Mouse (Mus musculus) MEL (cell line): ENCODE measurements around the gene Tnk2. TPM values are rescaled to one million over a fixed set of nuclear protein-coding genes. Genes with fewer than 3 reads are reported as not detected.

Source experiments
- DNase-seq: peaks from one replicate; pipeline ENCODE4 v3.0.0; 2011; ENCODE audit warnings: low read depth, low spot score
- H3K27ac ChIP-seq: 2 replicates; pipeline ENCODE4 v1.5.1; 2012; ENCODE audit warnings: low read depth, mild to moderate bottlenecking, control low read depth, low read length, moderate library complexity; ENCODE audit not compliant: control insufficient read depth
- H3K27me3 ChIP-seq, 2 experiments: fragments of 150-350 bp in 1 of 2; sonication (generic) in 1 of 2; 2 replicates each; pipeline ENCODE4 v1.6.1; 2012; ENCODE audit warnings: low read length in 2 of 2, mild to moderate bottlenecking in 2 of 2, improper control_type of control experiment in 1 of 2, moderate library complexity in 1 of 2; ENCODE audit not compliant: insufficient read depth in 2 of 2, control insufficient read depth in 1 of 2
- H3K36me3 ChIP-seq, 2 experiments: 2 replicates each; pipeline ENCODE4 v1.6.1; 2012 to 2014; ENCODE audit warnings: low read length in 2 of 2, improper control_type of control experiment in 1 of 2, inconsistent platforms in 1 of 2, mild to moderate bottlenecking in 1 of 2; ENCODE audit not compliant: insufficient read depth in 2 of 2, control insufficient read depth in 1 of 2
- H3K4me1 ChIP-seq, 2 experiments: fragments of 150-350 bp in 1 of 2; sonication (generic) in 1 of 2; 2 replicates each; pipeline ENCODE4 v1.6.1; 2012; ENCODE audit warnings: low read length in 2 of 2, improper control_type of control experiment in 1 of 2, mild to moderate bottlenecking in 1 of 2; ENCODE audit not compliant: insufficient read depth in 2 of 2, control insufficient read depth in 1 of 2
- H3K4me3 ChIP-seq, 2 experiments: fragments of 150-350 bp in 1 of 2; sonication (generic) in 1 of 2; 2 replicates each; pipeline ENCODE4 v1.5.1; 2012; ENCODE audit warnings: low read depth in 2 of 2, low read length in 2 of 2, mild to moderate bottlenecking in 2 of 2, moderate library complexity in 2 of 2, control low read depth in 1 of 2, improper control_type of control experiment in 1 of 2; ENCODE audit not compliant: control insufficient read depth in 1 of 2, insufficient read depth in 1 of 2
- H3K79me2 ChIP-seq: 2 replicates; pipeline ENCODE4 v1.6.1; 2012; ENCODE audit warnings: mild to moderate bottlenecking, low read length, moderate library complexity; ENCODE audit not compliant: control insufficient read depth, poor library complexity, insufficient read depth
- H3K9ac ChIP-seq: 2 replicates; pipeline ENCODE4 v1.6.1; 2012; ENCODE audit warnings: low read depth, mild to moderate bottlenecking, control low read depth, low read length, moderate library complexity; ENCODE audit not compliant: control insufficient read depth, poor library complexity, severe bottlenecking
- H3K9me3 ChIP-seq: fragments of 150-350 bp; sonication (generic); replicated peaks from 2 replicates; pipeline ENCODE4 v1.6.1; 2012; ENCODE audit warnings: mild to moderate bottlenecking, low read length, improper control_type of control experiment, moderate library complexity; ENCODE audit not compliant: insufficient read depth
- BHLHE40 ChIP-seq: IDR thresholded peaks from 2 replicates; pipeline ENCODE4 v1.6.1; 2012; ENCODE audit warnings: low read depth, mild to moderate bottlenecking, inconsistent platforms, low read length, improper control_type of control experiment, borderline replicate concordance
- CHD1 ChIP-seq: IDR thresholded peaks from 2 replicates; pipeline ENCODE4 v1.6.1; 2012; ENCODE audit warnings: low read depth, mild to moderate bottlenecking, inconsistent platforms, low read length, improper control_type of control experiment
- CHD2 ChIP-seq: IDR thresholded peaks from 2 replicates; pipeline ENCODE4 v1.6.1; 2011; ENCODE audit warnings: low read length, improper control_type of control experiment
- CTCF ChIP-seq, 3 experiments: IDR thresholded peaks in 2 of 3; conservative IDR thresholded peaks in 1 of 3; 2 replicates each; pipeline ENCODE4 v1.5.1; 2011 to 2012; ENCODE audit warnings: low read length in 3 of 3, low read depth in 2 of 3, mild to moderate bottlenecking in 2 of 3, improper control_type of control experiment in 1 of 3, inconsistent platforms in 1 of 3, mixed read lengths in 1 of 3, moderate library complexity in 1 of 3; ENCODE audit not compliant: control insufficient read depth in 1 of 3, insufficient read depth in 1 of 3, poor library complexity in 1 of 3, severe bottlenecking in 1 of 3
- E2F4 ChIP-seq: IDR thresholded peaks from 2 replicates; pipeline ENCODE4 v1.6.1; 2011; ENCODE audit warnings: low read depth, low read length, improper control_type of control experiment, borderline replicate concordance
- ELF1 ChIP-seq: IDR thresholded peaks from 2 replicates; pipeline ENCODE4 v1.6.1; 2014; ENCODE audit warnings: low read depth, mild to moderate bottlenecking, inconsistent platforms, low read length, improper control_type of control experiment, moderate library complexity
- EP300 ChIP-seq, 2 experiments: IDR thresholded peaks; 2 replicates each; pipeline ENCODE4 v1.6.1; 2011; ENCODE audit warnings: improper control_type of control experiment in 2 of 2, low read length in 2 of 2, low read depth in 1 of 2, mild to moderate bottlenecking in 1 of 2
- ETS1 ChIP-seq: IDR thresholded peaks from 2 replicates; pipeline ENCODE4 v1.6.1; 2012; ENCODE audit warnings: low read depth, mild to moderate bottlenecking, inconsistent platforms, low read length, improper control_type of control experiment, moderate library complexity
- GABPA ChIP-seq: IDR thresholded peaks from 2 replicates; pipeline ENCODE4 v1.6.1; 2012; ENCODE audit warnings: low read depth, mild to moderate bottlenecking, inconsistent platforms, low read length, improper control_type of control experiment, moderate library complexity
- GATA1 ChIP-seq: IDR thresholded peaks from 2 replicates; pipeline ENCODE4 v1.6.1; 2011; ENCODE audit warnings: low read depth, low read length, improper control_type of control experiment
- HCFC1 ChIP-seq: IDR thresholded peaks from 2 replicates; pipeline ENCODE4 v1.6.1; 2012; ENCODE audit warnings: low read depth, mild to moderate bottlenecking, inconsistent platforms, low read length, improper control_type of control experiment, moderate library complexity
- KAT2A ChIP-seq: conservative IDR thresholded peaks from 2 replicates; pipeline ENCODE4 v1.6.1; 2012; ENCODE audit warnings: low read depth, low read length, improper control_type of control experiment, inconsistent platforms
- MAX ChIP-seq: IDR thresholded peaks from 2 replicates; pipeline ENCODE4 v1.6.1; 2011; ENCODE audit warnings: low read length, improper control_type of control experiment
- MAZ ChIP-seq: IDR thresholded peaks from 2 replicates; pipeline ENCODE4 v1.6.1; 2012; ENCODE audit warnings: low read depth, mild to moderate bottlenecking, inconsistent platforms, low read length, improper control_type of control experiment
- MXI1 ChIP-seq: IDR thresholded peaks from 2 replicates; pipeline ENCODE4 v1.6.1; 2011; ENCODE audit warnings: mild to moderate bottlenecking, low read depth, low read length, improper control_type of control experiment
- MYB ChIP-seq: IDR thresholded peaks from 2 replicates; pipeline ENCODE4 v1.6.1; 2011; ENCODE audit warnings: mild to moderate bottlenecking, low read depth, low read length, improper control_type of control experiment
- MYC ChIP-seq: IDR thresholded peaks from 2 replicates; pipeline ENCODE4 v1.6.1; 2011; ENCODE audit warnings: low read depth, mild to moderate bottlenecking, low read length, improper control_type of control experiment, moderate library complexity
- NELFE ChIP-seq: IDR thresholded peaks from 2 replicates; pipeline ENCODE4 v1.6.1; 2011; ENCODE audit warnings: low read depth, low read length, improper control_type of control experiment
- NRF1 ChIP-seq: IDR thresholded peaks from 2 replicates; pipeline ENCODE4 v1.6.1; 2014; ENCODE audit warnings: low read depth, mild to moderate bottlenecking, inconsistent platforms, low read length, improper control_type of control experiment, moderate library complexity; ENCODE audit not compliant: poor library complexity, insufficient read depth, severe bottlenecking
- POLR2AphosphoS5 ChIP-seq: IDR thresholded peaks from 2 replicates; pipeline ENCODE4 v1.6.1; 2012; ENCODE audit warnings: low read depth, borderline replicate concordance, mild to moderate bottlenecking, inconsistent platforms, low read length, moderate library complexity, mixed read lengths
- RAD21 ChIP-seq: IDR thresholded peaks from 2 replicates; pipeline ENCODE4 v1.6.1; 2011; ENCODE audit warnings: mild to moderate bottlenecking, low read depth, low read length, improper control_type of control experiment
- RCOR1 ChIP-seq: IDR thresholded peaks from 2 replicates; pipeline ENCODE4 v1.6.1; 2012; ENCODE audit warnings: low read depth, mild to moderate bottlenecking, inconsistent platforms, low read length, improper control_type of control experiment
- SIN3A ChIP-seq: IDR thresholded peaks from 2 replicates; pipeline ENCODE4 v1.6.1; 2012; ENCODE audit warnings: low read length, improper control_type of control experiment, inconsistent platforms
- TAL1 ChIP-seq: IDR thresholded peaks from 2 replicates; pipeline ENCODE4 v1.6.1; 2012; ENCODE audit warnings: mild to moderate bottlenecking, inconsistent platforms, low read length, moderate library complexity, mixed read lengths
- TBP ChIP-seq: IDR thresholded peaks from 2 replicates; pipeline ENCODE4 v1.8.0; 2011; ENCODE audit warnings: low read depth, low read length, improper control_type of control experiment
- TCF12 ChIP-seq: IDR thresholded peaks from 2 replicates; pipeline ENCODE4 v1.6.1; 2014; ENCODE audit warnings: low read depth, mild to moderate bottlenecking, inconsistent platforms, low read length, improper control_type of control experiment, moderate library complexity
- UBTF ChIP-seq: IDR thresholded peaks from 2 replicates; pipeline ENCODE4 v1.6.1; 2012; ENCODE audit warnings: low read depth, mild to moderate bottlenecking, inconsistent platforms, low read length, improper control_type of control experiment, moderate library complexity, borderline replicate concordance; ENCODE audit not compliant: insufficient read depth
- USF1 ChIP-seq: IDR thresholded peaks from 2 replicates; pipeline ENCODE4 v1.6.1; 2014; ENCODE audit warnings: low read depth, mild to moderate bottlenecking, inconsistent platforms, low read length, improper control_type of control experiment, moderate library complexity
- USF2 ChIP-seq, 2 experiments: IDR thresholded peaks; 2 replicates each; pipeline ENCODE4 v1.6.1; 2011 to 2012; ENCODE audit warnings: improper control_type of control experiment in 2 of 2, low read length in 2 of 2, borderline replicate concordance in 1 of 2, inconsistent platforms in 1 of 2, low read depth in 1 of 2, mild to moderate bottlenecking in 1 of 2; ENCODE audit not compliant: insufficient read depth in 1 of 2
- ZC3H11A ChIP-seq: IDR thresholded peaks from 2 replicates; pipeline ENCODE4 v1.6.1; 2012; ENCODE audit warnings: low read depth, mild to moderate bottlenecking, inconsistent platforms, low read length, improper control_type of control experiment
- ZMIZ1 ChIP-seq: IDR thresholded peaks from 2 replicates; pipeline ENCODE4 v1.6.1; 2012; ENCODE audit warnings: low read depth, mild to moderate bottlenecking, inconsistent platforms, low read length, improper control_type of control experiment, moderate library complexity
- ZNF384 ChIP-seq: IDR thresholded peaks from 2 replicates; pipeline ENCODE4 v1.6.1; 2012; ENCODE audit warnings: low read depth, mild to moderate bottlenecking, inconsistent platforms, low read length, improper control_type of control experiment
- polyA plus RNA-seq, 2 experiments: library from polyadenylated mRNA; stranded (reverse) in 1 of 2; unstranded in 1 of 2; fragments of >175 nt in 1 of 2; fragments of >200 nt in 1 of 2; gene quantifications; 2 replicates each; pipeline versions ENCODE4 v1.2.1 to v1.2.4; 2012; ENCODE audit warnings: low replicate concordance in 2 of 2, low read depth in 1 of 2; ENCODE audit not compliant: insufficient read length in 2 of 2, insufficient read depth in 1 of 2, missing spikeins in 1 of 2
- total RNA-seq: library from RNA; depleted of rRNA; stranded (reverse); fragments of 300-350 nt; gene quantifications from 2 replicates; pipeline ENCODE4 v1.2.3, GENCODE M21; 2012

Gene Tnk2
- total and polyA plus RNA-seq, 3 experiments: 34.8 to 77.0 TPM; not detected in 1

DNA sequence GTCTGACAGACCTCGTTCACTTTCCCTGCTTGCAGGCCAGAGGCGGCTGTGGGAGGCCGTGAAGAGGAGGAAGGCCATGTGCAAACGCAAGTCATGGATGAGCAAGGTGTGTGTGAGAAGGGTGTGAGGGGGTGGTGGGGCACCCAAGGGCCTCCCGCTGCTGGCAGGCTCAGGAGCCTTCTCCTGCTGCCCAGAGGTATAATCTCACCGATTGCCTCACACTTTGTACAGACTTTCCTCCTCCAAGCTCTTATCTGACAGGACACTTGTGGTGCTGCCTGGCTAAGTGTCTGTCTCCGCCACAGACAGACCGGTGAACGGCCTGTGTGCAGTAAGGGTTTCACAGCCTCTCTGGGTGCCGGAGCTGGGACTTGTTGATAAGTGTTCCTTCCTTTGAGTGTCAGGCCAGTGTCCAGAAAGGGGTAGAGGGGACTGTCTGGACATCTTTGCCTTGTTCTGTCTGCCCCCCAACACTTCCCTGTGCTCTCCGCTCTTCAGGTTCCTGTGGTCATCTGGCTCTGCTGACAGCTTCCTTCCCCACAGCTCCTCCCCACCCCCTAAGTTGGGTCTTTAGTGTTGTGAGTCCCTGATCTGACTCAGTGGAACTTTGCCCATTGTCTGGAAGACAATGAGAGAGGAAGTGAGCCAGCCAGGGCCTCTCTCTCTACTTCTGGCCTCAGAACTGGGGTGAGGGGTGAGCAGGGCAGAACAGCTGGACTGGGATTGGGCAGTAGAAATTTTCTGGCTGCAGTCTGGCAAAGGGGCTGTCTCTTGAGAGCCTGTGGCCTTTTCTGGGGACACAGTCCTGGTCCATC is 22.4 kb downstream of the Tnk2 start:
- Histone ChIP-seq H3K9ac (peak overlapping the region; percentile 21), H3K9me3 (no peaks in the 10 kb centered on the region), H3K4me1 (peaks cover 10 to 47% of the 10 kb centered on the region in 2 experiments), H3K4me3 (0 out of 4 replicates have a peak overlapping the region, but pooled peaks of 1 of the 2 experiments have one; percentile 2), H3K79me2 (no peaks in the 10 kb centered on the region; the same call in 1 of the 2 replicates), H3K36me3 (peaks cover 0 to 41% of the 10 kb centered on the region in 2 experiments; a peak in 3 of 4 replicates), H3K27me3 (no peaks in the 10 kb centered on the region), H3K27ac (peak overlapping the region; percentile 77)
- TF ChIP-seq ZC3H11A: no peak
- TF ChIP-seq TBP: peak; percentile 40; the same call in 1 of the 2 replicates
- no peak for TF ChIP-seq RAD21
- peak; percentile 80 to 85 for TF ChIP-seq EP300 (IDR thresholded peaks at IDR 0.05; ENCODE audit: low read depth in 1 of 2, low read length in 2 of 2)
- no peak for TF ChIP-seq NELFE
- no peak for TF ChIP-seq KAT2A
- peak; percentile 75 for TF ChIP-seq ETS1
- TF ChIP-seq CTCF (IDR thresholded peaks at IDR 0.05 in 2 of 3, conservative IDR thresholded peaks at IDR 0.05 in 1 of 3; ENCODE audit: control insufficient read depth in 1 of 3, insufficient read depth in 1 of 3, low read depth in 2 of 3, low read length in 3 of 3, poor library complexity in 1 of 3, severe bottlenecking in 1 of 3): no peak
- TF ChIP-seq MYC: 0 out of 2 replicates have a peak, but pooled peaks have one; percentile 31
- peak; percentile 82 for TF ChIP-seq GATA1
- TF ChIP-seq MXI1: peak; percentile 73
- TF ChIP-seq TCF12: peak; percentile 90
- TF ChIP-seq SIN3A: peak; percentile 52
- no peak for TF ChIP-seq GABPA
- no peak for TF ChIP-seq USF1
- no peak for TF ChIP-seq UBTF
- no peak for TF ChIP-seq E2F4
- TF ChIP-seq TAL1: peak; percentile 96
- TF ChIP-seq RCOR1: peak; percentile 50; the same call in 1 of the 2 replicates
- no peak for TF ChIP-seq HCFC1
- TF ChIP-seq ELF1: 0 out of 2 replicates have a peak, but pooled peaks have one; percentile 12
- 0 out of 2 replicates have a peak, but pooled peaks have one; percentile 69 for TF ChIP-seq MAZ
- 0 out of 2 replicates have a peak, but pooled peaks have one; percentile 10 for TF ChIP-seq NRF1
- TF ChIP-seq ZMIZ1: no peak
- TF ChIP-seq ZNF384: no peak
- peak; percentile 44; the same call in 1 of the 2 replicates for TF ChIP-seq MAX
- peak; percentile 69; the same call in 1 of the 2 replicates for TF ChIP-seq MYB
- TF ChIP-seq BHLHE40: no peak; the same call in 1 of the 2 replicates
- TF ChIP-seq CHD1: no peak
- TF ChIP-seq USF2 (IDR thresholded peaks at IDR 0.05; ENCODE audit: borderline replicate concordance in 1 of 2, insufficient read depth in 1 of 2, low read depth in 1 of 2, low read length in 2 of 2): no peak
- no peak for TF ChIP-seq POLR2AphosphoS5
- TF ChIP-seq CHD2: no peak
- peak; percentile 89 for DNase-seq
